Mouse (Mus musculus) heart, postnatal 14 days (tissue): ENCODE data around the gene St6galnac4. TPM values are rescaled to one million over a fixed set of nuclear protein-coding genes. Genes with fewer than 3 reads are reported as not detected.
A peak's percentile ranks its signal among the peaks of the same experiment; 100 is the strongest.

Experiments
- DNase-seq, 2 experiments: peaks; one replicate each; pipeline ENCODE4 v3.0.0; 2021 to 2022
- intact Hi-C: fragments of 180-260 bp; cut with DNase I; formaldehyde crosslinking; loops from one replicate; pipeline ENCODE4 v1.15.1; 2025
- total RNA-seq, 2 experiments: library from RNA; stranded (reverse); gene quantifications; 2 replicates each; pipeline ENCODE4 v1.2.3; 2021

Gene St6galnac4
- total RNA-seq, 2 experiments from 2014 or later = 22.8 to 23.6 TPM

- intact Hi-C loops = no loop called here
Observed at GRCm38 (mm10) chr2:32624111-32624748, 37.3 kb downstream of the St6galnac4 start.

GRCm38 (mm10) chr2:32625212-32625872 lies 38.4 kb downstream of the St6galnac4 start:
- intact Hi-C loops = no loop called here
- peak; percentile 74 to 86 for DNase-seq

More at GRCm38 (mm10) chr2:32624111-32624748, 37.3 kb downstream of the St6galnac4 start:
- no peak for DNase-seq

GRCm38 (mm10) chr2:32625873-32626694 lies 39.2 kb downstream of the St6galnac4 start:
- DNase-seq = peak; percentile 69 to 80
- intact Hi-C loops = no loop called here

GRCm38 (mm10) chr2:32627266-32628043 lies 40.6 kb downstream of the St6galnac4 start:
- intact Hi-C loops = no loop called here
- no peak for DNase-seq

- no peak for DNase-seq
- intact Hi-C loops = no loop called here
Observed at GRCm38 (mm10) chr2:32628044-32628550, 41.2 kb downstream of the St6galnac4 start.

- intact Hi-C loops = no loop called here
- peak; percentile 82 to 91 for DNase-seq
Observed at GRCm38 (mm10) chr2:32628729-32629128, 41.8 kb downstream of the St6galnac4 start.

GRCm38 (mm10) chr2:32629276-32629976 lies 42.5 kb downstream of the St6galnac4 start:
- intact Hi-C loops = no loop called here
- peak in 1 of 2 experiments; percentile 56 for DNase-seq

- intact Hi-C loops = loop anchor here (5.0 kb wide), 1 partner anchor 117 kb away; no protein-coding TSS in a partner anchor
- DNase-seq = no peak
Observed at GRCm38 (mm10) chr2:32630036-32630435, 43.1 kb downstream of the St6galnac4 start.

- DNase-seq = no peak
- intact Hi-C loops = loop anchor here (1.0 to 5.0 kb wide), 2 partner anchors 58 to 116 kb away; no protein-coding TSS in a partner anchor
Observed at GRCm38 (mm10) chr2:32631046-32631445, 44.2 kb downstream of the St6galnac4 start.

GRCm38 (mm10) chr2:32631737-32632394 lies 45.0 kb downstream of the St6galnac4 start:
- intact Hi-C loops = loop anchor here (1.0 to 5.0 kb wide), 2 partner anchors 57 to 115 kb away; no protein-coding TSS in a partner anchor
- peak; percentile 83 to 90 for DNase-seq

GRCm38 (mm10) chr2:32633660-32634059 lies 46.8 kb downstream of the St6galnac4 start:
- peak in 1 of 2 experiments; percentile 65 for DNase-seq
- intact Hi-C loops = loop anchor here (5.0 kb wide), 1 partner anchor 114 kb away; no protein-coding TSS in a partner anchor

GRCm38 (mm10) chr2:32634277-32635105 lies 47.6 kb downstream of the St6galnac4 start:
- no peak for DNase-seq
- intact Hi-C loops = loop anchor here (5.0 kb wide), 1 partner anchor 113 kb away; no protein-coding TSS in a partner anchor

GRCm38 (mm10) chr2:32636617-32637016 lies 49.7 kb downstream of the St6galnac4 start:
- no peak for DNase-seq
- intact Hi-C loops = no loop called here

GRCm38 (mm10) chr2:32637778-32638281 lies 50.9 kb downstream of the St6galnac4 start:
- peak; percentile 71 to 77 for DNase-seq
- intact Hi-C loops = no loop called here

- intact Hi-C loops = no loop called here
Observed at GRCm38 (mm10) chr2:32639632-32640031, 52.7 kb downstream of the St6galnac4 start.

GRCm38 (mm10) chr2:32640550-32641051 lies 53.7 kb downstream of the St6galnac4 start:
- intact Hi-C loops = no loop called here
- DNase-seq = no peak

More at GRCm38 (mm10) chr2:32639632-32640031, 52.7 kb downstream of the St6galnac4 start:
- DNase-seq = no peak

GRCm38 (mm10) chr2:32641810-32642209 lies 54.9 kb downstream of the St6galnac4 start:
- no peak for DNase-seq
- intact Hi-C loops = no loop called here
